Mouse (Mus musculus): ENCODE measurements around the gene Ube2o.

GRCm38 (mm10) chr11:116593345-116593744 lies 12.1 kb upstream of the Ube2o start:
- TF ChIP-seq EP300 (IDR thresholded peaks at IDR 0.05; ENCODE audit: low read depth) (no peak), CTCF (IDR thresholded peaks at IDR 0.05; ENCODE audit: low read depth) (no peak)

Data from heart, postnatal 0 days (tissue).